Mouse (Mus musculus): Measurements from ENCODE around the gene 4930402H24Rik.

4930402H24Rik gene

GRCm38 (mm10) chr2:130905751-130906583 lies at the start of gene 4930402H24Rik, which contains the start of gene Atrn:
TSS of gene 4930402H24Rik (minus strand) at chr2:130906406.
TSS of gene Atrn (plus strand) at chr2:130906495.
- peak; percentile 95 to 96 for DNase-seq

- DNase-seq = peak; percentile 75 to 83
These were observed 44.3 kb upstream of the 4930402H24Rik start for GRCm38 (mm10) chr2:130950548-130950947.

- DNase-seq = no peak
These were observed 43.6 kb upstream of the 4930402H24Rik start for GRCm38 (mm10) chr2:130949781-130950180.

GRCm38 (mm10) chr2:130932865-130933264 lies 26.7 kb upstream of the 4930402H24Rik start:
- DNase-seq = peak in 1 of 2 experiments; percentile 19

GRCm38 (mm10) chr2:130929994-130930393 lies 23.8 kb upstream of the 4930402H24Rik start:
- peak in 1 of 2 experiments; percentile 17 for DNase-seq

GRCm38 (mm10) chr2:130928530-130928929 lies 22.3 kb upstream of the 4930402H24Rik start:
- no peak for DNase-seq

- no peak for DNase-seq
These were observed 21.8 kb upstream of the 4930402H24Rik start for GRCm38 (mm10) chr2:130928031-130928430.

- no peak for DNase-seq
These were observed 18.7 kb upstream of the 4930402H24Rik start for GRCm38 (mm10) chr2:130924950-130925349.

GRCm38 (mm10) chr2:130919062-130919593 lies 12.9 kb upstream of the 4930402H24Rik start:
- no peak for DNase-seq

GRCm38 (mm10) chr2:130917686-130918085 lies 11.5 kb upstream of the 4930402H24Rik start:
- no peak for DNase-seq

GRCm38 (mm10) chr2:130916521-130917147 lies 10.4 kb upstream of the 4930402H24Rik start:
- DNase-seq = no peak

GRCm38 (mm10) chr2:130914873-130915272 lies 8.7 kb upstream of the 4930402H24Rik start:
- no peak for DNase-seq

GRCm38 (mm10) chr2:130911691-130912090 lies 5.5 kb upstream of the 4930402H24Rik start:
- no peak for DNase-seq

GRCm38 (mm10) chr2:130906584-130907315 lies 544 bp upstream of the 4930402H24Rik start:
- DNase-seq = no peak

GRCm38 (mm10) chr2:130898783-130899182 lies 7.4 kb downstream of the 4930402H24Rik start:
- DNase-seq = no peak

- no peak for DNase-seq
These were observed 8.3 kb downstream of the 4930402H24Rik start for GRCm38 (mm10) chr2:130897856-130898255.

- no peak for DNase-seq
These were observed 9.3 kb downstream of the 4930402H24Rik start for GRCm38 (mm10) chr2:130896944-130897343.

- no peak for DNase-seq
These were observed 18.8 kb downstream of the 4930402H24Rik start for GRCm38 (mm10) chr2:130887456-130887855.

GRCm38 (mm10) chr2:130886983-130887382 lies 19.2 kb downstream of the 4930402H24Rik start:
- no peak for DNase-seq

- DNase-seq = no peak
These were observed 28.8 kb downstream of the 4930402H24Rik start for GRCm38 (mm10) chr2:130877376-130877775.

- DNase-seq = no peak
These were observed 35.3 kb downstream of the 4930402H24Rik start for GRCm38 (mm10) chr2:130870916-130871315.

GRCm38 (mm10) chr2:130862091-130862490 lies 44.1 kb downstream of the 4930402H24Rik start:
- DNase-seq = no peak

- no peak for DNase-seq
These were observed 53.2 kb downstream of the 4930402H24Rik start for GRCm38 (mm10) chr2:130852964-130853363.

All from lung, postnatal 4 days (tissue).